Mouse (Mus musculus): ENCODE results near the gene Grk4.

Gene Grk4

GRCm38 (mm10) chr5:34659686-34660590 lies at the start of gene Grk4, which contains the start of gene Nop14:
TSS of gene Grk4 (plus strand) at chr5:34660379.
TSS of gene Nop14 (minus strand) at chr5:34660148.
- DNase-seq, result peak; percentile 99

GRCm38 (mm10) chr5:34632996-34633395 lies 27.2 kb upstream of the Grk4 start:
- DNase-seq, result no peak

GRCm38 (mm10) chr5:34633641-34634040 lies 26.5 kb upstream of the Grk4 start:
- DNase-seq, result peak; percentile 49 to 70

GRCm38 (mm10) chr5:34634746-34635400 lies 25.3 kb upstream of the Grk4 start:
- peak in 1 of 2 experiments; percentile 21 for DNase-seq

GRCm38 (mm10) chr5:34635665-34636192 lies 24.4 kb upstream of the Grk4 start:
- no peak for DNase-seq

GRCm38 (mm10) chr5:34636481-34637287 lies 23.5 kb upstream of the Grk4 start, which contains the start of gene Mfsd10:
TSS of gene Mfsd10 (minus strand) at chr5:34637212.
- peak; percentile 83 to 86 for DNase-seq

GRCm38 (mm10) chr5:34637591-34638156 lies 22.5 kb upstream of the Grk4 start:
- DNase-seq, result no peak

- no peak for DNase-seq
Measured at GRCm38 (mm10) chr5:34641991-34642390, 18.2 kb upstream of the Grk4 start.

GRCm38 (mm10) chr5:34642932-34643331 lies 17.2 kb upstream of the Grk4 start:
- peak in 1 of 2 experiments; percentile 61 for DNase-seq

GRCm38 (mm10) chr5:34647581-34647980 lies 12.6 kb upstream of the Grk4 start:
- peak; percentile 48 to 70 for DNase-seq

- DNase-seq, result no peak
Measured at GRCm38 (mm10) chr5:34652961-34653360, 7.2 kb upstream of the Grk4 start.

- no peak for DNase-seq
Measured at GRCm38 (mm10) chr5:34654881-34655280, 5.3 kb upstream of the Grk4 start.

GRCm38 (mm10) chr5:34657556-34657955 lies 2.6 kb upstream of the Grk4 start:
- no peak for DNase-seq

GRCm38 (mm10) chr5:34660591-34661130 lies 482 bp downstream of the Grk4 start:
- no peak for DNase-seq

- no peak for DNase-seq
Measured at GRCm38 (mm10) chr5:34661909-34662308, 1.7 kb downstream of the Grk4 start.

GRCm38 (mm10) chr5:34663231-34663630 lies 3.1 kb downstream of the Grk4 start:
- DNase-seq, result no peak

- no peak for DNase-seq
Measured at GRCm38 (mm10) chr5:34669493-34669892, 9.3 kb downstream of the Grk4 start.

- DNase-seq, result no peak
Measured at GRCm38 (mm10) chr5:34670280-34670679, 10.1 kb downstream of the Grk4 start.

- no peak for DNase-seq
Measured at GRCm38 (mm10) chr5:34689868-34690267, 29.7 kb downstream of the Grk4 start.

GRCm38 (mm10) chr5:34692782-34693181 lies 32.6 kb downstream of the Grk4 start:
- DNase-seq, result no peak

GRCm38 (mm10) chr5:34695521-34695920 lies 35.3 kb downstream of the Grk4 start:
- DNase-seq, result no peak

- DNase-seq, result no peak
Measured at GRCm38 (mm10) chr5:34708436-34708835, 48.3 kb downstream of the Grk4 start.

All from lung, postnatal 4 days (tissue).